Mouse (Mus musculus) spleen, postnatal 14 days (tissue): ENCODE data around the gene Boc.

Source experiments
- DNase-seq, 2 experiments: peaks; one replicate each; pipeline ENCODE4 v3.0.0; 2021 to 2022; ENCODE audit warnings: low spot score in 2 of 2

Gene Boc

DNA sequence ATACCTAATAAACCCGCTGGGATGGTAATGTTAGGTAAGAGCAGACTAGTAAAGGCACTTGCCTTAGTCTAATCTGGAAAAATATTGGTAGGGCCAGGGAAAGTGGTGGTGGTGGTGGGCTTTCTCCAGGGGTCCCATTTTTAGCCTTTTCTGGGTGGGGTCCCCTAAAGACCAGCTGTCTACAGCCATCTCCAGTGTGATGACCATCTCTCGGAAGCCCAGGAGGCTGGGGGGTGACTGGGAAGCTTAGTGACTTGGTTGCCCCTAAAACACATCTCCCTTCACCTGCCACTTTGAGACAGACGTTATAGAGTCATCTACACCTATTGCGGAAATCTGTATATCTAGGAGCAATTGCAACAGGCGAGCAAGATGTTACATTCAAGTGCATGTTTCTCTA lies 6.0 kb downstream of the Boc start:
- no peak for DNase-seq

DNA sequence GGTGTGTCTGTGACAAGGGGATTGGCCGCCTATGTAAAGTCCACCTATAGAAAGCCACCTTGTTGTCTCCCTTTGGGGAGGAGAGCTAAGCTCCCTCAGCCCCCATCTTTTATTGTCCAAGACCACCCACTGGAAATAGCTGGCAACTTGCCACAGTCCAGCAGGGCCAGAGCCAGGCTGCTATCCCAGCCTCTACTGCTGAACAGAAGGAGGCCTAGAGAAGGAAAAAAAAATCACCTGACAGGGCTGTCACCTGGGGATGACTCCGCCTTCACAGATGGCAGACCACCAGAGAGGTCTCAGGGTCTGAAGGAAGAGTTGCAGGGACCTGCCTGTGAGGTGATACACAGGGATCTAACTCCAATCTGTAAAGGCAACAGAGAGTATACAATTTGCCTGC lies 6.7 kb downstream of the Boc start:
- DNase-seq, result no peak

DNA sequence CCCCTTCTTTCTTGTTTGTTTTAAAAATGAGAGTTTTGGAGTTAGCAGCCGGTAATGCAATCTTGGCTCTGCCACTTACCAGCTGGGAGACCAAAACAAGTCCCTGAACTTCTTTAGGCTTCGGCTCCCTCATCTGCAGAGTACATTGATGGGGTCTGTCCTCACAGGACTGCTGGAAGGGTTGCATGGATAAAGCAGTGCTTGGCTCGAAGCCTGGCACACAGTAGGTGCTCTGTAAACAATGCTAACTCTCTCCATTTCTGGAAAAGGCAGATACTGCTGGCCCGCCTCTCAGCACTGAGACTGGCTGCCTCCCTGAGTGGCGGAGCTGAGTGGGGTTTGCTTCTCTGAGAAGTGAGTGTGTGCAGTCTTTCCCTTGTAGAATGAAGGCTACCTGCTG lies 7.2 kb downstream of the Boc start:
- no peak for DNase-seq

DNA sequence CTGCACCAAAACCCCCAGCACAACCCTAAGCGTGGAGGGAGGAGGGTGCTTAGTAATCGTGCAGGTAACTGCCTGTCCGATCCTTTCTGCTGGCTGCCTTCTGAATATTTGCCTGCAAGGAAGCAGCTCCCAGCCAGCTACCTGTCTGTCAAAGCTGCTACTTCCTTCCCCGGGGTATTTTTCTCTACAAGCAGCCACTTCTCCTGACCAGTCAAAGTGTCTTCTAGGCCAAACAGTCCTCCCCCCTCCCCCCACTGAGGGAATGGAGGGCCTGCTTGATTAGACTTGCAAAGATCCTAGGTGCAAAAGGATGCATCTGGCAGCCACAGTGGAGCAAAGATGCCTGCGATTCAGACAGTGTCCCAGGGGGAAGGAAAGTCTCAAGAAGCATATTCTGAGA lies 7.9 kb downstream of the Boc start:
- DNase-seq, result no peak

DNA sequence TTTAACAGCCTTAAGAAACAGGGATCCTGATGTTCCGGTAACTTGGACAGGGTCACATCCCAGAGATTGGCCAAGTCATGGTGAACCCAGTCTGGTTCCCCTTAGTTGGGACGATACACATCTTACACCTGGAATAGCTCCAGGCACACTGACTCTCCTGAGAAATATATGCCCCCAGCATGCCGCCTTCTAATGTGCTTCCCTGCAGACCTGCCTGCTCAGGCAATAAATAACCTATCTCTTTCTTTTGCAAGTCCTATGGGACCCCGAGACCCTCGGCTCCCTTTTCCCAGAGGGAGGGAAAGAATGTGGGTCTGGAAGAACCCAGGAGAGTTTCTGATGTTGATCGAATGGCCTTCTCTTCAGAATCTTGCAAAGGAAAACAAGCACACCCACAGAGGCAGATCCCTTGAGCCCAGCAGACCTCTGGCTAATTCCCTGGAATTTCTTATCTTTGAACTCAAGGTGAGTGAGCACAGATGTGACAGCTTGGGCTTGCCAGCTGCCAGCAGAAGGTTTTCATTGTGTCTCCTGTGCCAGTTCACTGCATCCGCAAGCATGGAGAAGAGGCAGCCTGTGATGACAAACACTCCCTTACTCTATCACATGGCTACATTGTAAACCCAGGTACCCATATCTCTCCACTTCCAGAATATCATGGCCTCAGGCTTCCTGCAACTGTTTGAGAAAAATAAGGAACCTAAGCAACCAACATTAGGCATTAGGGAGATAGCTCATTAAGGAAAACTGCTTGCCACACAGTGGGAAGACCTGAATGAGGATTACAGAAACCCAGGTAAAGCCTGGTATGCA lies 8.6 kb downstream of the Boc start:
- DNase-seq, result no peak

DNA sequence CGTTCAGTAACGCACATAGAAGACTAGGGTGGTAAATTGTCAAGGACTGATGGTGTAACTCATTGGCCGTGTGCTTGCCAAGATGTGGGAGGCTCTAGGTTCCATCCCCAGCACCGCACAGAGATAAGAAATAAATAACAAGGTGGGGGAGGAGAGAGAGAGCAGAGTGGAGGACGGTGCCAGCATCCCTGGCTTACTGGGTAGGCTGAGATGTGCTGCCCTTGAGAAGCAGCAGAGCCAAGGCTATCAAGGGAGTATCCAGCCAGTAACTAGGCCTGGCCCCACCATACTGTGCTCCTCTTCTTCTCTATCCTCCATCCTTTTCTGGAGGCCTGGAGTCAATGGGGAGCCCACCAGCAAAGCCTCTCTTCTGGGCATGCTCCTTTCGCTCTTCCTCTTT lies 9.3 kb downstream of the Boc start:
- DNase-seq, result no peak

DNA sequence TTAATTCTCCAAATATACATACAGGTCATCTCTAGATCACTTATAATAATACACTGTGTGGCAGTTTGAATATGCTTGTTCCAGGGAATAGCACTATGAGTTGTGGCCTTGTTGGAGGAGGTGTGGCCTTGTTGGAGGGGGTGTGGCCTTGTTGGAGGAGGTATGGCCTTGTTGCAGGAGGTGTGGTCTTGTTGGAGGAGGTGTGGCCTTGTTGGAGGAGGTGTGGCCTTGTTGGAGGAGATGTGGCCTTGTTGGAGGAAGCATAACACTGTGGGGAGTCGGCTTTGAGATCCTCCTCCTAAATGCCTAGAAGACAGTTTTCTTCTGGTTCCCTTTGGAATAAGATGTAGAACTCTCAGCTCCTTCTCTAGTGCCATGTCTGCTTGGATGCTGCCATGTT lies 10.7 kb downstream of the Boc start:
- no peak for DNase-seq

DNA sequence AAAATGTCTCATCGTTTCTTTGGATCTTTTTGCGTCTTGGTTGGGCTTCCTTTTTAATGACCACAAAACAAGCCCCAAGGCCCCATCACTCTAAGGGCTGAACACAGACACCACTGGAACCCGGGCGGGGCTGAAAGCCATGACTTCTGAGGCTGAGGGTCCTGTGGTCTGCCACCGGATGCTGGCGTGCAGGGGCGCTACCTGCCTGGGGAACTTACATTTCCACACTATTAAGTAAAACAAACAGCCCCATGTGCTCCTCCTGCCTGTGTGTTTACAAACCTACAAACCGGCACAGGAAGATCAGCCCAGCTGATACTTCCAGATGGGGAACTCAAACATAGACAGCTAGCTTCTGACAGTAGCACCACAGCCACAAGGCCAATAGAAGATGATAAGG lies 11.9 kb downstream of the Boc start:
- no peak for DNase-seq

DNA sequence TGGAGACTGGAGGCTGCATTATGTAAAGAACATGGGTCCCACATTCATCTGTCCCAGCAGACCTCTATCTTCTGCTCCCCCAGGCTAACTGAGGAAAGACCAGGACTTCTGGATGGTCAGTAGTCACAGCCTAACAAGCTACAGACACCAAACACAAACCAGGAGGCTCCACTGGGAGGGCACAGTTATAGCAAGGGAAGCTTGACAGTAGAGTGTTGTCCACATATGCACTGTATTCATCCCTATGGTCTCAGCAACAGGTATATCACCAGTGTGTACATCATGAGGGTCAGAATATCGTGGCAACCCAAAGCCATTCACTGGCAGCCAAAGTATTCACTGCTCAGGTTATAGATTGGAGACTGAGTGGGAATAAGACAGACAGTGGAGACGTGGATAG lies 12.8 kb downstream of the Boc start:
- DNase-seq, result no peak

DNA sequence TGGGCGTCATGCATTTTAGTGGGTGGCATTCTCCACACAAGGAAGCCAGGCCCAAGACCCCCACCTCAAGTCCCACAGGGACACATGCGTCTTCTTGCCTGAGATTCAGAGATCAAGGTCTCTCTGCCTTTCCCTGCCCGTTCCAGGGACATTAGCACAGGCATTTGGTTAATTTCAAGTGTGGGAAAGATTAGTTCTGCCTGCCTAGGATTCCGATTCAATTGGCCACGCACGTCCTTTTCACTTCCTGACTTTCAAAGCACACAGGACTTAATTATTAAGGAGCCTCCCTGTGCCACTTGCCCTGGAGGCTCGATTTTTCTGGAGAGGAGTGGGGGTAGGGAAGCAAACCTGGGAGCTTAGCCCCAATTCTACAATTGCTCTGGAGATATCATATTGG lies 13.5 kb downstream of the Boc start:
- no peak for DNase-seq

DNA sequence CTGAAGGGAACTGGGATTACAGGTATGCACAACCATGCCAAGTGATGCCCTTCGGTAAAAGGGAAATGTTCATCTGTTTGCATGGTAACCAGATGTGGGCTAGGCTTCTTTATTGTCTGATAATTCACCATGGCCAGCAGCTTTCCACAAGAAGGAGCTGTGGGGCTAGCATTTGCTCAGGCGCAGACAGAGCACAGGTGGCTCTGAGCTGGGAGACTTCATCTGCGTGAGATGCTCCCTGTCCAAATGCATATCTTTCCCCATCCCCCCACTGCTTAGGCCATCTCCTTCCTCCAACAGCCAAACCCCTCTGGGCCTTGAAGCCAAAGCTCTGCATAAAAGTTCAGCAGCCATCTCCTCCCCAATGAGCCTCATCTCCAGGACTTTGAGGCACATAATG lies 15.6 kb downstream of the Boc start:
- DNase-seq, result no peak

DNA sequence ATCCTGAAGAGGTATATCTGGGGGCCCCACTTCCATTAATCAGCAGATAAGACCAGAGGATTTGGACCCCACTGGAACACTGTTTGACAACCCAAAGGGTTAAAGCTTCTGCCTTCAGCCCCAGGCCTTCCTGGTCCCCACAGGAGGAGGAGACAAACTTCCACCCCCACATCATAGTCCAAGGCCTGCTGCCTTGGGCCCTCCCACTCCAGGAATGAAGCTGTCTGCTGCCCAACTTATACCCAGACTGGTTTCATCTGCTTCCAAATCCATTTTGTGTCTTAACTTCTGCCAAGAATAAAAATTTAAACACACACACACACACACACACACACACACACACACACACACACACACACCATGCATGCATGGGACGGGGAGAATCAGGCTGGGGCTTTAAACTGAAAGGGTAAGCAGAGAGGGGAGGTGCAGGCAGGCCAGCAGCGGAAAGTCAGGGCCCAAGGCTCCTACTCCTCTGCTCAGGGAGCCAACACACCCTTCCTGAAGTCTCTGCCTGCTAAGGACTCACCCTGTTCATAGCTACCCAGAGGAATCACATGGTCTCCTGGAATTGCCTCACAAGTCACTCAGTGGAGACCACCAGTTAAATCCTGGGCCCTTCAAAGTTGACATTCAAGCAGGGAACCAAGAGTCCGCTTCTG lies 16.5 kb downstream of the Boc start:
- DNase-seq, result no peak

DNA sequence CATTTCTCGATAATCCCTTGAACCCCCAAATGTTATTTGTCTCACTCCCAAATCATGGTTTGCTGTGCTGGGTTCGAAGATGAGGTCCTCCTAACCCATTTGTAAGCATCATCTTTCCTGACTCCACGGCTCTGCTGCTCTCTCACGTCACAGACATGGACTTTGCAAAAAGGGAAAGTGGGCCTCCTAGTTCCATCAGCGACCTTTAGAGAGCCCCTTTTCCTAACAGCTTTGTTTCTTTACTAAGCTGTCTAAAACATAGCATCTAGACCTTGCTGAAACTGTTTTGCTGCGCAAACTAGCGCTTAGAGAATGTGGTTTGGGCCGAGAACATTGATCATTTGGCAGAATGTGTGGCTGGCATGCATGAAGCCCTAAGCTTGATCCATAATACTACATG lies 19.1 kb downstream of the Boc start:
- DNase-seq, result no peak

DNA sequence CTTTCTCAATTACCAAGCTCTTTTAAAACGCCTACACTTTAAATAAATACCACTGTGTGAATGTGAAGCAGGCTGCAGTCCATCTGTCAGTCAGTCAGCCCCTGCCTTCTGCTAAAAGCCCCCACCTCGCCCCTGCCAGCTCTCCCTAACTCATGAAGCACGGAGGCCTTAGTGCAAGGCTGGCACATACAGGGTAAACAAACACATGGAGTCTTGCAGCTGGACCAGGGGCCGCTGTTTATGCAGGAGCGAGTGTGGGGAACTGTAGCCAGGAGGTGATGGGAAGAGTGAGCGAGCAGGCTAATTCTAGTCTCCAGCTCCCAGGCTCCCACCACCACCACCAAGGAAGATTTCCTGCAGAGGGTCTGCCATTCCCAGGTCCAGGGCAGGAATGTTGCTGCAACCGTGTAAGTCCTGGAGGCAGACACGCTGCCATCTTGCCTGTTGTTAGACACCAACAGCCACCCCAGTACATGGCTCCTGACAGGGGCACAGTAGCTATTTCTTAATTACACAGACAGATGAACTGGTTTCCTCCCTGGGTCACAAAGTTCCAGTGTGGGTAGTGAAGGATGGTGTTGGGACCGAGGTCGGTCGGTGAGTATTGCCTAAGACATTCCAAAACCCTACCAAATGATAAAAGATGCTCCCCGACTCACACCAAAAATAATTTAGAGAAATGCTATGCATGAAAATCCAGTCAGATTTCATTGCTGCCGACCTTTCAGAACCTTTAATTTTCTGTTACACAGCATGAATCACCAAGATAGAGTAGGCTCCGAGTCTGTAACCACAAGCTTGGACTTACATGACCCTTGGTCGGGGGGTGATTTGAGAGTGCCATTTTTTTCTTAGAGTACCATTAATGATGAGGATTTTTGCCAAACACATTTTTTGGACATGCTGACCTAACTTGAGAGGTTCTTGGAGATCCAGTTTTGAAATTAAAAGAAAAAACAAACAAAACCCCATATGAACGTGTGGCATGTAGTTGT lies 20.0 kb downstream of the Boc start:
- no peak for DNase-seq

DNA sequence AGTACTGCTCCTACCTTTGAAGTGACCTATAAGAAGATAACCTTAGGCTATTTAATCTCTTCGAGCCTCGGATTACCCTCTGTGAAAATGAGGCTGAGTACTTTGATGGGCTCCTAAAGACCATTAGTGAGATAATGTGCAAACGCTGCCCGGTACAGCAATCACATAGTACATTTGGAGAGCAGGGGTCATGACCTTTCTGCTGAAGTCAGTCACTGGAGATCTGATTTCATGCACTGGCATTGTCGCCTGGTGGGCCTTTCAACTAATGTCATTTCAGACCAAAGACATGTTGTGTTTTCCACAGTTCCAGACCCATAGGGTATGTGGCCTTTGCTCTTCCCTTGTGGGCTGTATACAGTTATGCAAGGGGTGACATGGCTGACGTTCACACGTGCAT lies 24.6 kb downstream of the Boc start:
- no peak for DNase-seq

DNA sequence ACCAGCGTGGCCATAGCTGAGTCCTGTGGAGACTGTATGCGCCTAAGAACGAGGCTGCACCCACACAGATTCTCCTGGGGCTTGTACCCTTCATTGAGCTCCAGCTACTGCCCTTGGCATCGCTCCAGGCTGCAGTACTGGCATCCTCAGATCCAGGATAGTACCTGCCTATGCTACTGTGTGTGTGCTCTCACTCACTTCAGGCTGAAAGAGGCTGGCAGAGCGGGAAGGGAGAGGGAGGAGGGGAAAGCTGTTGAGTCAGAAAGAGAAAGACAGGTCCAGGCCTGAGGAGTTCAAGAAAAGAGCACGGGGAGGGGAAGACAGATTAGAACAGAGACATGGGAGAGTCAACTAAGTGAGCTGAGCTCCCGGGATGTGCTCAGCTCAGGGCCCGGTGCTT lies 25.2 kb downstream of the Boc start:
- no peak for DNase-seq

DNA sequence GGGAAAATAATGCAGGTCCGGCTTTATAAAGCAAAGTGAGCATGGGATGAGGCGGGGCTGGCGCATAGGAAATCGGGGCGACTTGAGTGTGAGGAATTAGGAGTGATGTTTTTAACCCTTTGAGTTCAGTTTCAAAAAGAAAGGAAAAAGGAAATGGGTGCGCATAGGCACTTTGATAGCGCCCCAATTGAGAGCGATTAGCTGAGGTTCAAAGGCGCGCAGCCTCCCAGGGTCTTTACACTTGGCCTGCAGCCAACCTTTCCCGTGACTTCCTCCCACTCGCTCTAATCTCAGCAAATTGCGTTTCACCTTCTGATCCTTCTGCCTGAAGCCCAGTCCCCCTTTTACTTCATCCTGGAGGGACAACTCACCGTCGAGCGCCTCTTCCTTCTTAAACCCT lies 25.8 kb downstream of the Boc start:
- no peak for DNase-seq

DNA sequence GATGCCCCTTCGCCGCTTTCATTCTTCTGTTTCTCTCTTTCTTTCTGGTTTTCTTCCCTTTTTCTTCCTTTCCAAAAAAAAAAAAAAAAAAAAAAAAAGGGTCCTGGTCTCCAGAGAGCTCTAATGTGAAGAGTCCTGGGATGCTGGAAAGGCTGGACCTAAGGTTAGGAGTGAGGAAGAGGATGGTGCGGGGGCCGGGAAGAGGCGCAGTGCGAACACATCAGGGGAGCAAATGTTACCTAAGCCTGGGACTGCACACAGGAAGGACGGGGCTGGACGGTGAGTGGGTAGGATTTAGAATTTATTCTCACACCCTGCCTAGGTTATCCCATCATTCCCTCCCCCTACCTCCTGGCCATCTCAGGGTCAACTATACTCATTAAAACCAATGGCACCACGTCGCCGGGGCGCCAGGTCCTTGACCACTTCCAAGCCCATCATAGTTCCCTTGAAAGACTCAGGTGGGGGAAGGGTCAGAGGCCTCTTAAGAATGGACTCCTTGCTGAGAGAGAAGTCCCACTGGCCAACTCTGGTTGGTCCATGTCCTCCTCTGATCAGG lies 27.4 kb downstream of the Boc start:
- no peak for DNase-seq

DNA sequence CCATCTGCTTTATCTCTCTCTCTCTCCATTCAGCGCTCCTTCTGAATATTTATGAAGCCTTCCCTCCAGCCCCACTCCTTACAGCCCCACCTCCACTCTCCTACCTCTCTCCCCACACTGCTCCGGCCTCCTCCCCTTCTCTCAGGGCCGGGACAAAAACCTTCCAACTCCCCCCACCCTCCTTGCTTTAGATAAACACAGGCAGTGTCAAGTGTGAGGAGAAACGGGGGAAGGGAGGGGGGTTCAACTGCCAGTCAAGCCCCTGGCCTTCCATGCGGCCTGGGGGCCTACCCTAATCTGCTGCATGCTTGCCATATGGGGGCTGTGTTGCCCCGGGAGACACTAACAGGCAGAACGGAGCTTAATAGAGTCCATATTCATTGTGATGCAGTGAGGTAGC lies 27.9 kb downstream of the Boc start:
- no peak for DNase-seq

DNA sequence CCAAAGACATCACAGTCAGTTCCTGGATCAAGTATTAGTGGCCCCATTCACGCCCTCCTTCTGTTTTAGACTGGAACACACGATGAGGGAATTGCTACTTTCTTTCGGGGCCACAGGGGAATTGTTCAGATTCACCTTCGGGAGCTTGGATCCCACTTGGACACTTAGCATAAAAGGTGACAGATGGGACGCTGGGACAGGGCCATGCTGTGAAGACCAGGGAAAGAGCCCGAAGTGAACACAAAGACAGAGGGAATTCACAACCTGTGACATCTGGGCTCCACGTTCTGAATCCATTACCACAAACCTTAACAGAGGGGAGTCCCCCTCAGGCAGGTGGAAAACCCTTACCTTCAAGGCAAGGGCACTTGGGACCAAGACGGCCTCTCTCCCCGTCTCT lies 28.5 kb downstream of the Boc start:
- no peak for DNase-seq

DNA sequence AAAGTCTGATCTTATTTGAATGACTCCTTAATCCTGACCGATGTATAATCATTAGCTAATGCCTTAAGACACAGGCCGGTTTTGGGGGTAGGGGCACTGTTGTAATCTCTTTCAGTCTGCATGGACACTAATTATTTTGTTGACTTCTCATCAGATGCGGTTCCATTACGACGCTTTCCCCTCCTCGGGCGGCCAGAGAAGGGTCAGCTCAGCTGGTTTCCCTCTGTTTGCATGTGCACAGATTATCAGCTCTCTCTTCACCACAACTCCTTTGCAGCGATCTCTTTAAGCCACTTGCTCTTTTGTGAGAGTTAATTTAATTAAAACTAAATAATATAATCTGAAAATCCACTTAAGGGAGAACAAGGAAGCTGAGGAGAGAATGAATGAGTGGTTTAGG lies 29.0 kb downstream of the Boc start:
- DNase-seq, result no peak

DNA sequence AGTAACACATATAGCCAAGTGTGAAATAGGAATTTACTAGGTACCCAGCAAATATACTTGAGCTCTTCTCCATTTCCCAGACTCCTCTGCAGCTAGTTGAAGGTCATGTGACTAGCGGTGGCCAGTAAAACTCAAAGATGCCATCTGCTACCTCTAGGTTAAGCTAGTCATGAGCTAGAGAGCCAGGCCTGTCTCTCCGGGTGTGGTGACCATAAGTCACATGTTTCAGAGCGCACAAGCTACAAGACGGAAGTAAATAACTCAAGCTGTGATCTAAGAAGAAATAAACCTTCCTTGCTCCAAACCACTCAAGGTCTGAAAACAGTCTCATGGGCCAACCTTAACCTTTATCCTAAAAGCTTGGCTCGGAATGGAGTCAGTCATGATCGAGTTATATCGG lies 29.7 kb downstream of the Boc start:
- DNase-seq, result no peak
